Mouse (Mus musculus): ENCODE measurements around the gene Tmod4. TPM values are rescaled to one million over a fixed set of nuclear protein-coding genes. Genes with fewer than 3 reads are reported as not detected.

Gene Tmod4
- total and polyA plus RNA-seq, 3 experiments = 3.1 to 5.4 TPM; not detected in 1

- TF ChIP-seq EP300 (IDR thresholded peaks at IDR 0.05; ENCODE audit: low read depth in 1 of 2, low read length in 2 of 2) (peak; percentile 51 to 54; a peak in 2 of 4 replicates), NELFE (IDR thresholded peaks at IDR 0.05; ENCODE audit: low read depth, low read length) (no peak), USF2 (IDR thresholded peaks at IDR 0.05; ENCODE audit: borderline replicate concordance in 1 of 2, insufficient read depth in 1 of 2, low read depth in 1 of 2, low read length in 2 of 2) (peak in 1 of 2 experiments; percentile 71; a peak in 2 of 4 replicates), MAX (IDR thresholded peaks at IDR 0.05; ENCODE audit: low read length) (peak; percentile 89), USF1 (IDR thresholded peaks at IDR 0.05; ENCODE audit: low read depth, low read length) (peak; percentile 92)
These were observed 12.1 kb downstream of the Tmod4 start (continued) for GRCm38 (mm10) chr3:95136336-95136735.

- no peak overlapping the region for H3K9ac ChIP-seq (ENCODE audit: control insufficient read depth, low read depth, low read length, poor library complexity, severe bottlenecking)
- H3K27me3 ChIP-seq (ENCODE audit: control insufficient read depth in 1 of 2, insufficient read depth in 2 of 2, low read length in 2 of 2) = no peaks in the 10 kb centered on the region
- no peak overlapping the region for H3K27ac ChIP-seq (ENCODE audit: control insufficient read depth, low read depth, low read length)
- H3K4me1 ChIP-seq (ENCODE audit: control insufficient read depth in 1 of 2, insufficient read depth in 2 of 2, low read length in 2 of 2) = peaks cover 20 to 29% of the 10 kb centered on the region in 2 experiments
- peaks cover 0 to 30% of the 10 kb centered on the region in 2 experiments; a peak in 3 of 4 replicates for H3K36me3 ChIP-seq (ENCODE audit: control insufficient read depth in 1 of 2, insufficient read depth in 2 of 2, low read length in 2 of 2)
- H3K4me3 ChIP-seq (ENCODE audit: control insufficient read depth in 1 of 2, insufficient read depth in 1 of 2, low read depth in 2 of 2, low read length in 2 of 2) = no peak overlapping the region
- H3K9me3 ChIP-seq (replicated peaks; ENCODE audit: insufficient read depth, low read length) = no peaks in the 10 kb centered on the region
- TF ChIP-seq USF1 (IDR thresholded peaks at IDR 0.05; ENCODE audit: low read depth, low read length) (peak; percentile 54; the same call in 1 of the 2 replicates), UBTF (IDR thresholded peaks at IDR 0.05; ENCODE audit: borderline replicate concordance, insufficient read depth, low read depth, low read length) (no peak), CTCF (IDR thresholded peaks at IDR 0.05 in 2 of 3, conservative IDR thresholded peaks at IDR 0.05 in 1 of 3; ENCODE audit: control insufficient read depth in 1 of 3, insufficient read depth in 1 of 3, low read depth in 2 of 3, low read length in 3 of 3, poor library complexity in 1 of 3, severe bottlenecking in 1 of 3) (no peak)
- no peak for DNase-seq (ENCODE audit: low read depth, low spot score)
- 0 out of 2 replicates have a peak, but pooled peaks cover 5% of the 10 kb centered on the region for H3K79me2 ChIP-seq (ENCODE audit: control insufficient read depth, insufficient read depth, low read length, poor library complexity)
These were observed 15.5 kb downstream of the Tmod4 start for GRCm38 (mm10) chr3:95139586-95140288.

GRCm38 (mm10) chr3:95140289-95140595, 16.0 kb downstream of the Tmod4 start:
- H3K9me3 ChIP-seq (replicated peaks; ENCODE audit: insufficient read depth, low read length) = no peaks in the 10 kb centered on the region
- TF ChIP-seq MYB (IDR thresholded peaks at IDR 0.05; ENCODE audit: low read depth, low read length) = no peak
- no peak overlapping the region for H3K27ac ChIP-seq (ENCODE audit: control insufficient read depth, low read depth, low read length)
- peaks cover 20 to 29% of the 10 kb centered on the region in 2 experiments for H3K4me1 ChIP-seq (ENCODE audit: control insufficient read depth in 1 of 2, insufficient read depth in 2 of 2, low read length in 2 of 2)
- no peak overlapping the region for H3K9ac ChIP-seq (ENCODE audit: control insufficient read depth, low read depth, low read length, poor library complexity, severe bottlenecking)
- H3K36me3 ChIP-seq (ENCODE audit: control insufficient read depth in 1 of 2, insufficient read depth in 2 of 2, low read length in 2 of 2) = peaks cover 0 to 29% of the 10 kb centered on the region in 2 experiments; a peak in 3 of 4 replicates
- DNase-seq (ENCODE audit: low read depth, low spot score) = no peak
- 0 out of 2 replicates have a peak, but pooled peaks cover 5% of the 10 kb centered on the region for H3K79me2 ChIP-seq (ENCODE audit: control insufficient read depth, insufficient read depth, low read length, poor library complexity)
- H3K4me3 ChIP-seq (ENCODE audit: control insufficient read depth in 1 of 2, insufficient read depth in 1 of 2, low read depth in 2 of 2, low read length in 2 of 2) = no peak overlapping the region
- H3K27me3 ChIP-seq (ENCODE audit: control insufficient read depth in 1 of 2, insufficient read depth in 2 of 2, low read length in 2 of 2) = no peaks in the 10 kb centered on the region

- peaks cover 18 to 24% of the 10 kb centered on the region in 2 experiments for H3K4me1 ChIP-seq (ENCODE audit: control insufficient read depth in 1 of 2, insufficient read depth in 2 of 2, low read length in 2 of 2)
- H3K36me3 ChIP-seq (ENCODE audit: control insufficient read depth in 1 of 2, insufficient read depth in 2 of 2, low read length in 2 of 2) = peaks cover 0 to 24% of the 10 kb centered on the region in 2 experiments; a peak in 3 of 4 replicates
- no peak for DNase-seq (ENCODE audit: low read depth, low spot score)
- TF ChIP-seq POLR2AphosphoS2 (IDR thresholded peaks at IDR 0.05; ENCODE audit: low read length) (no peak), UBTF (IDR thresholded peaks at IDR 0.05; ENCODE audit: borderline replicate concordance, insufficient read depth, low read depth, low read length) (0 out of 2 replicates have a peak, but pooled peaks have one; percentile 28), E2F4 (IDR thresholded peaks at IDR 0.05; ENCODE audit: borderline replicate concordance, low read depth, low read length) (no peak), ZKSCAN1 (IDR thresholded peaks at IDR 0.05; ENCODE audit: low read depth, low read length) (peak; percentile 97), MAX (IDR thresholded peaks at IDR 0.05; ENCODE audit: low read length) (no peak), ZNF384 (IDR thresholded peaks at IDR 0.05; ENCODE audit: low read depth, low read length) (peak; percentile 36; the same call in 1 of the 2 replicates), POLR2AphosphoS5 (IDR thresholded peaks at IDR 0.05; ENCODE audit: borderline replicate concordance, low read depth, low read length) (no peak)
- H3K9ac ChIP-seq (ENCODE audit: control insufficient read depth, low read depth, low read length, poor library complexity, severe bottlenecking) = no peak overlapping the region
- H3K27me3 ChIP-seq (ENCODE audit: control insufficient read depth in 1 of 2, insufficient read depth in 2 of 2, low read length in 2 of 2) = no peaks in the 10 kb centered on the region; a peak in 1 of 4 replicates
- peak overlapping the region; percentile 25; the same call in 1 of the 2 replicates for H3K27ac ChIP-seq (ENCODE audit: control insufficient read depth, low read depth, low read length)
- H3K79me2 ChIP-seq (ENCODE audit: control insufficient read depth, insufficient read depth, low read length, poor library complexity) = 0 out of 2 replicates have a peak, but pooled peaks cover 4% of the 10 kb centered on the region
- no peak overlapping the region for H3K4me3 ChIP-seq (ENCODE audit: control insufficient read depth in 1 of 2, insufficient read depth in 1 of 2, low read depth in 2 of 2, low read length in 2 of 2)
- no peaks in the 10 kb centered on the region for H3K9me3 ChIP-seq (replicated peaks; ENCODE audit: insufficient read depth, low read length)
These were observed 16.5 kb downstream of the Tmod4 start for GRCm38 (mm10) chr3:95140795-95141194.

Measured in MEL (cell line).